ENCODE assay signal across 17 mouse cellular contexts in genomic region chr9:37122381-37122780, GRCm38 (mm10). TPM values are rescaled to one million over a fixed set of nuclear protein-coding genes. Genes with fewer than 3 reads are reported as not detected.
A peak's percentile ranks its signal among the peaks of the same experiment; 100 is the strongest.
DNase-seq lines count a peak whose midpoint lies in the region; ATAC-seq and TF ChIP-seq lines count a peak whose summit lies in the region.
"Had no signal": no experiment of that assay in that cellular context is flagged by ENCODE, and none has a peak within 500 bp of the region (broad histone marks: within the 10 kb centered on the region; RNA-seq: fewer than 3 reads in every experiment).

No protein-coding gene starts in this region.

- no peaks in the 10 kb centered on the region for H3K27me3 ChIP-seq in kidney, embryonic 16.5 days (ENCODE audit: insufficient read depth, low read length)
- peaks cover 81% of the 10 kb centered on the region for H3K27me3 ChIP-seq in limb, embryonic 13.5 days
- H3K27me3 ChIP-seq in liver, postnatal 0 days (ENCODE audit: insufficient read depth, low read length), result no peaks in the 10 kb centered on the region
- H3K27me3 ChIP-seq: intestine, embryonic 15.5 days had no signal

- no peak for TF ChIP-seq CTCF in liver, postnatal 0 days (IDR thresholded peaks at IDR 0.05; ENCODE audit: low read depth)

- no peaks in the 10 kb centered on the region for H3K36me3 ChIP-seq in kidney, embryonic 16.5 days (ENCODE audit: insufficient read depth, low read length)
- H3K36me3 ChIP-seq in limb, embryonic 13.5 days, result no peaks in the 10 kb centered on the region
- no peaks in the 10 kb centered on the region for H3K36me3 ChIP-seq in liver, postnatal 0 days (replicated peaks; ENCODE audit: insufficient read depth, low read length)
- H3K36me3 ChIP-seq: embryonic facial prominence, embryonic 13.5 days; intestine, embryonic 15.5 days had no signal

- H3K27ac ChIP-seq in kidney, embryonic 16.5 days (ENCODE audit: low read length), result peak overlapping the region; percentile 30
- no peak overlapping the region for H3K27ac ChIP-seq in limb, embryonic 13.5 days
- H3K27ac ChIP-seq in liver, postnatal 0 days (ENCODE audit: low read depth), result no peak overlapping the region
- H3K27ac ChIP-seq: embryonic facial prominence, embryonic 13.5 days; heart, adult 2 months; intestine, embryonic 15.5 days had no signal

- no peak for ATAC-seq in kidney, embryonic 16.5 days (ENCODE audit: low FRiP score, low TSS enrichment)
- ATAC-seq in limb, embryonic 13.5 days (ENCODE audit: low FRiP score, low read depth), result no peak
- no peak for ATAC-seq in liver, postnatal 0 days
- ATAC-seq: intestine, embryonic 15.5 days had no signal

- no peak for TF ChIP-seq EP300 in liver, postnatal 0 days (IDR thresholded peaks at IDR 0.05; ENCODE audit: low read depth)

- H3K9ac ChIP-seq in kidney, embryonic 16.5 days (replicated peaks; ENCODE audit: low read length), result no peak overlapping the region
- no peak overlapping the region for H3K9ac ChIP-seq in limb, embryonic 13.5 days
- no peak overlapping the region for H3K9ac ChIP-seq in liver, postnatal 0 days (replicated peaks)
- H3K9ac ChIP-seq: embryonic facial prominence, embryonic 13.5 days; intestine, embryonic 15.5 days had no signal

- peak; percentile 49 for DNase-seq in cerebellum, adult 11 months
- DNase-seq in cerebellum, postnatal 4 days (ENCODE audit: low spot score in 2 of 2), result no peak
- no peak for DNase-seq in kidney, adult 8-10 months
- peak; percentile 62 to 75 for DNase-seq in cerebellum, postnatal 25 days
- no peak for DNase-seq in left cerebral cortex, adult 18-20 months (ENCODE audit: low spot score in 2 of 2)
- no peak for DNase-seq in liver, postnatal 0 days
- DNase-seq: adrenal gland, postnatal 10 days; heart, postnatal 10 days; lung, adult 18-20 months; thymus, adult 18-20 months had no signal

- peaks cover 15% of the 10 kb centered on the region; the same call in 1 of the 2 replicates for H3K4me1 ChIP-seq in kidney, embryonic 16.5 days (ENCODE audit: insufficient read depth, low read length)
- peaks cover 54% of the 10 kb centered on the region for H3K4me1 ChIP-seq in limb, embryonic 13.5 days
- H3K4me1 ChIP-seq in liver, postnatal 0 days (ENCODE audit: insufficient read depth), result no peaks in the 10 kb centered on the region

- H3K4me2 ChIP-seq in kidney, embryonic 16.5 days (replicated peaks; ENCODE audit: low read depth, low read length), result no peak overlapping the region
- peak overlapping the region; percentile 19; the same call in 1 of the 2 replicates for H3K4me2 ChIP-seq in limb, embryonic 13.5 days (replicated peaks)
- H3K4me2 ChIP-seq in liver, postnatal 0 days (ENCODE audit: low read depth, low read length), result no peak overlapping the region
- H3K4me2 ChIP-seq: embryonic facial prominence, embryonic 13.5 days; intestine, embryonic 15.5 days had no signal

- no peak overlapping the region for H3K4me3 ChIP-seq in kidney, embryonic 16.5 days (ENCODE audit: low read length)
- H3K4me3 ChIP-seq in limb, embryonic 13.5 days, result no peak overlapping the region
- H3K4me3 ChIP-seq in liver, postnatal 0 days (ENCODE audit: low read depth, low read length), result no peak overlapping the region
- H3K4me3 ChIP-seq: embryonic facial prominence, embryonic 13.5 days; heart, adult 2 months; intestine, embryonic 15.5 days; layer of hippocampus, adult 2 months had no signal

- 18% methylated on average over 1 of the region's 1 CpGs for WGBS in kidney, embryonic 16.5 days
- WGBS in limb, embryonic 13.5 days, result 9% methylated on average over 1 of the region's 1 CpGs
- 75% methylated on average over 1 of the region's 1 CpGs for WGBS in liver, postnatal 0 days (ENCODE audit: insufficient replicate concordance)

- H3K9me3 ChIP-seq in kidney, embryonic 16.5 days (ENCODE audit: low read length), result no peaks in the 10 kb centered on the region
- H3K9me3 ChIP-seq in limb, embryonic 13.5 days, result no peaks in the 10 kb centered on the region
- no peaks in the 10 kb centered on the region for H3K9me3 ChIP-seq in liver, postnatal 0 days (ENCODE audit: low read length)
- H3K9me3 ChIP-seq: embryonic facial prominence, embryonic 13.5 days; intestine, embryonic 15.5 days had no signal

RNA-seq across cellular contexts. Expression of gene Pknox2, which starts 24.8 kb away (rescaled TPM):
- polyA plus RNA-seq in kidney, embryonic 16.5 days (2015; fragmentation: Nextera tagmentation; extraction: Ambion mirVana), result 11.0 and 12.7 TPM in 2 replicates
- polyA plus RNA-seq in limb, embryonic 13.5 days (2015; fragmentation: Nextera tagmentation; extraction: Ambion mirVana), result 14.5 and 16.1 TPM in 2 replicates
- 10 to 100 TPM; 83.0 to 90.7 TPM for total RNA-seq in left cerebral cortex, adult 18-20 months (2021)
- polyA plus RNA-seq in liver, postnatal 0 days (2015; fragmentation: Nextera tagmentation; extraction: Ambion mirVana), result 0.18 and 0.27 TPM in 2 replicates
- total RNA-seq: megakaryocyte progenitor cell, adult 5-6 weeks had no signal

Comparison
In these comparisons a context has a peak if more than half of its experiments do, and no peak if none do; other contexts are left out.
1. DNase-seq: peak in cerebellum, adult 11 months (single experiment) and cerebellum, postnatal 25 days (2 of 2); none in cerebellum, postnatal 4 days (0 of 2), kidney, adult 8-10 months (0 of 2), left cerebral cortex, adult 18-20 months (0 of 2) and liver, postnatal 0 days (single experiment).